Mouse (Mus musculus) bone marrow, adult 2 months (tissue): ENCODE measurements at regions not wholly inside any gene's neighbourhood (a gene's known extent, or its start where the extent isn't known, plus 50 kb on each side); places are given as distances from the start of the nearest gene placed in this dataset.

Experiments
- H3K27ac ChIP-seq: fragments of 200-500 bp; 2 replicates; pipeline ENCODE4 v1.5.1; 2012; ENCODE audit warnings: low read depth, mild to moderate bottlenecking, control low read depth, inconsistent platforms, low read length; ENCODE audit not compliant: control insufficient read depth, poor library complexity, insufficient read depth
- H3K4me1 ChIP-seq: fragments of 200-500 bp; 2 replicates; pipeline ENCODE4 v1.6.1; 2011; ENCODE audit warnings: low read length; ENCODE audit not compliant: control insufficient read depth, insufficient read depth
- H3K4me3 ChIP-seq: fragments of 200-500 bp; replicated peaks from 2 replicates; pipeline ENCODE3; 2011; ENCODE audit warnings: mild to moderate bottlenecking, low read depth, low read length, control low read depth; ENCODE audit not compliant: control insufficient read depth
- CTCF ChIP-seq: fragments of 200-500 bp; IDR thresholded peaks from 2 replicates; pipeline ENCODE4 v1.5.1; 2011; ENCODE audit warnings: low read length, control low read depth; ENCODE audit not compliant: control insufficient read depth, insufficient read depth
- POLR2A ChIP-seq: fragments of 200-500 bp; IDR thresholded peaks from 2 replicates; pipeline ENCODE4 v1.6.1; 2011; ENCODE audit warnings: low read depth, mild to moderate bottlenecking, control low read depth, low read length, borderline replicate concordance; ENCODE audit not compliant: control insufficient read depth
- WGBS: fragments of 180-500 bp; shearing (Covaris S2); methylation state at CpG from one replicate; pipeline ENCODE4 v1.1.7; 2018; 5-methylcytosine and 5-hydroxymethylcytosine counted together

GRCm38 (mm10) chr10:117997796-117998195 lies 143.8 kb upstream of the Mdm1 start:
- H3K4me3 ChIP-seq: no peak overlapping the region
- no peak overlapping the region for H3K27ac ChIP-seq
- WGBS: 83% methylated on average over 5 of the region's 5 CpGs
- peaks cover 3% of the 10 kb centered on the region; the same call in 1 of the 2 replicates for H3K4me1 ChIP-seq
- TF ChIP-seq POLR2A: no peak
- no peak for TF ChIP-seq CTCF

GRCm38 (mm10) chr10:118000591-118000990 lies 141.0 kb upstream of the Mdm1 start:
- whole genome bisulfite sequencing: 76% methylated on average over 3 of the region's 3 CpGs
- H3K4me1 ChIP-seq: no peaks in the 10 kb centered on the region
- no peak overlapping the region for H3K27ac ChIP-seq
- TF ChIP-seq CTCF: no peak
- TF ChIP-seq POLR2A: no peak
- H3K4me3 ChIP-seq: no peak overlapping the region

- Histone ChIP-seq H3K4me1 (no peaks in the 10 kb centered on the region), H3K27ac (no peak overlapping the region), H3K4me3 (no peak overlapping the region)
- TF ChIP-seq CTCF (no peak), POLR2A (no peak)
- 57% methylated on average over 4 of the region's 4 CpGs for WGBS
Measured at GRCm38 (mm10) chr10:118001501-118001900, 140.1 kb upstream of the Mdm1 start.

GRCm38 (mm10) chr10:118001971-118002370 lies 139.6 kb upstream of the Mdm1 start:
- Histone ChIP-seq H3K27ac (no peak overlapping the region), H3K4me3 (no peak overlapping the region), H3K4me1 (peaks cover 1% of the 10 kb centered on the region; the same call in 1 of the 2 replicates)
- WGBS: 41% methylated on average over 7 of the region's 7 CpGs
- TF ChIP-seq CTCF (no peak), POLR2A (no peak)

- Histone ChIP-seq H3K4me3 (no peak overlapping the region), H3K27ac (no peak overlapping the region), H3K4me1 (peaks cover 2% of the 10 kb centered on the region; the same call in 1 of the 2 replicates)
- TF ChIP-seq CTCF (no peak), POLR2A (no peak)
- WGBS: 77% methylated on average over 4 of the region's 4 CpGs
Measured at GRCm38 (mm10) chr10:118002559-118002958, 139.1 kb upstream of the Mdm1 start.

GRCm38 (mm10) chr10:118003179-118003578 lies 138.4 kb upstream of the Mdm1 start:
- 81% methylated on average over 10 of the region's 10 CpGs for WGBS
- peaks cover 2% of the 10 kb centered on the region; the same call in 1 of the 2 replicates for H3K4me1 ChIP-seq
- H3K4me3 ChIP-seq: no peak overlapping the region
- TF ChIP-seq POLR2A (no peak), CTCF (no peak)
- H3K27ac ChIP-seq: no peak overlapping the region

GRCm38 (mm10) chr10:118003739-118004361 lies 137.8 kb upstream of the Mdm1 start:
- no peak for TF ChIP-seq POLR2A
- no peak for TF ChIP-seq CTCF
- WGBS: 73% methylated on average over 16 of the region's 16 CpGs
- Histone ChIP-seq H3K4me1 (peaks cover 2% of the 10 kb centered on the region; the same call in 1 of the 2 replicates), H3K27ac (no peak overlapping the region), H3K4me3 (no peak overlapping the region)

- 78% methylated on average over 8 of the region's 8 CpGs for WGBS
- peaks cover 2% of the 10 kb centered on the region; the same call in 1 of the 2 replicates for H3K4me1 ChIP-seq
- no peak overlapping the region for H3K27ac ChIP-seq
- no peak for TF ChIP-seq CTCF
- no peak for TF ChIP-seq POLR2A
- no peak overlapping the region for H3K4me3 ChIP-seq
Measured at GRCm38 (mm10) chr10:118004362-118004958, 137.2 kb upstream of the Mdm1 start.
